Mouse (Mus musculus) kidney, postnatal 0 days (tissue): ENCODE measurements around the gene Ksr1. TPM values are rescaled to one million over a fixed set of nuclear protein-coding genes. Genes with fewer than 3 reads are reported as not detected.

ENCODE experiments used
- ATAC-seq: fragments of 200-750 bp; cut with Nextera tagmentation; replicated peaks from 2 replicates; pipeline ENCODE4 v1.8.0; 2017; ENCODE audit warnings: low read depth, moderate number of reproducible peaks, moderate TSS enrichment, moderate library complexity; ENCODE audit not compliant: low FRiP score
- DNase-seq: peaks from one replicate; pipeline ENCODE4 v3.0.0-alpha.2; 2016; ENCODE audit warnings: low spot score
- H3K27ac ChIP-seq: fragments of 300-500 bp; sonication (generic); 2 replicates; pipeline ENCODE4 v1.5.1; 2014; ENCODE audit warnings: mild to moderate bottlenecking
- H3K27me3 ChIP-seq: fragments of 300-500 bp; sonication (generic); 2 replicates; pipeline ENCODE4 v1.6.1; 2014; ENCODE audit warnings: low read length, mixed read lengths; ENCODE audit not compliant: insufficient read depth
- H3K36me3 ChIP-seq: fragments of 300-500 bp; sonication (generic); 2 replicates; pipeline ENCODE4 v1.6.1; 2014; ENCODE audit warnings: low read length, mixed read lengths; ENCODE audit not compliant: insufficient read depth
- H3K4me1 ChIP-seq: fragments of 300-500 bp; sonication (generic); replicated peaks from 2 replicates; pipeline ENCODE4 v1.6.1; 2014; ENCODE audit warnings: antibody characterized with exemption, low read length, mixed read lengths; ENCODE audit not compliant: insufficient read depth
- H3K4me2 ChIP-seq: fragments of 300-500 bp; sonication (generic); 2 replicates; pipeline ENCODE4 v1.6.1; 2014; ENCODE audit warnings: mild to moderate bottlenecking, low read length, moderate library complexity, mixed read lengths
- H3K4me3 ChIP-seq: fragments of 300-500 bp; sonication (generic); replicated peaks from 2 replicates; pipeline ENCODE4 v1.5.1; 2014; ENCODE audit warnings: low read depth, low read length
- H3K9ac ChIP-seq: fragments of 300-500 bp; sonication (generic); 2 replicates; pipeline ENCODE4 v1.6.1; 2014; ENCODE audit warnings: low read depth, low read length
- H3K9me3 ChIP-seq: fragments of 300-500 bp; sonication (generic); replicated peaks from 2 replicates; pipeline ENCODE4 v1.6.1; 2016; ENCODE audit warnings: low read length, inconsistent platforms, mixed read lengths
- CTCF ChIP-seq: IDR thresholded peaks from 2 replicates; pipeline ENCODE4 v1.5.1; 2016; ENCODE audit warnings: antibody characterized with exemption, low read depth, mild to moderate bottlenecking, moderate library complexity
- WGBS: fragments of 180-500 bp; shearing (Covaris S2); extraction: QIAGEN DNeasy Blood & Tissue Kit; methylation state at CpG from one replicate; pipeline ENCODE4 v1.1.7; 2014; 5-methylcytosine and 5-hydroxymethylcytosine counted together
- polyA plus RNA-seq: library from polyadenylated mRNA; unstranded; fragments of >200 nt; fragmentation: Nextera tagmentation; extraction: Ambion mirVana; gene quantifications from 2 replicates; pipeline ENCODE4 v1.2.1, GENCODE M21; 2015

The Ksr1 gene
- polyA plus RNA-seq, 1 experiment from 2014 or later = 1.8 TPM

- no peak for TF ChIP-seq CTCF
- H3K4me1 ChIP-seq = no peaks in the 10 kb centered on the region
- H3K36me3 ChIP-seq = no peaks in the 10 kb centered on the region
- no peak overlapping the region for H3K9ac ChIP-seq
- no peaks in the 10 kb centered on the region for H3K27me3 ChIP-seq
- H3K27ac ChIP-seq = no peak overlapping the region
- no peak overlapping the region for H3K4me3 ChIP-seq
- H3K4me2 ChIP-seq = no peak overlapping the region
- DNase-seq = no peak
- 79% methylated on average over 7 of the region's 7 CpGs for WGBS
- no peaks in the 10 kb centered on the region for H3K9me3 ChIP-seq
- ATAC-seq = no peak
These were observed 5.7 kb upstream of the Ksr1 start for GRCm38 (mm10) chr11:79151874-79152273.

GRCm38 (mm10) chr11:79150301-79150700 is 4.1 kb upstream of the Ksr1 start:
- Histone ChIP-seq H3K4me3 (no peak overlapping the region), H3K4me2 (no peak overlapping the region), H3K4me1 (no peaks in the 10 kb centered on the region), H3K36me3 (no peaks in the 10 kb centered on the region), H3K9ac (no peak overlapping the region), H3K27me3 (no peaks in the 10 kb centered on the region), H3K9me3 (no peaks in the 10 kb centered on the region), H3K27ac (no peak overlapping the region)
- WGBS = 59% methylated on average over 3 of the region's 3 CpGs
- TF ChIP-seq CTCF = no peak
- ATAC-seq = no peak
- DNase-seq = no peak

GRCm38 (mm10) chr11:79149295-79149694 is 3.1 kb upstream of the Ksr1 start:
- WGBS = 83% methylated on average over 4 of the region's 4 CpGs
- no peak overlapping the region for H3K27ac ChIP-seq
- TF ChIP-seq CTCF = no peak
- H3K27me3 ChIP-seq = no peaks in the 10 kb centered on the region
- no peaks in the 10 kb centered on the region for H3K9me3 ChIP-seq
- DNase-seq (no peak), ATAC-seq (no peak)
- H3K4me1 ChIP-seq = no peaks in the 10 kb centered on the region
- no peak overlapping the region for H3K4me2 ChIP-seq
- H3K9ac ChIP-seq = no peak overlapping the region
- no peak overlapping the region for H3K4me3 ChIP-seq
- no peaks in the 10 kb centered on the region for H3K36me3 ChIP-seq

GRCm38 (mm10) chr11:79148783-79149182 is 2.6 kb upstream of the Ksr1 start:
- Histone ChIP-seq H3K4me2 (no peak overlapping the region), H3K36me3 (no peaks in the 10 kb centered on the region), H3K4me3 (no peak overlapping the region), H3K9me3 (no peaks in the 10 kb centered on the region), H3K9ac (no peak overlapping the region), H3K27me3 (no peaks in the 10 kb centered on the region), H3K4me1 (no peaks in the 10 kb centered on the region), H3K27ac (no peak overlapping the region)
- WGBS = 86% methylated on average over 4 of the region's 4 CpGs
- ATAC-seq (no peak), DNase-seq (no peak)
- no peak for TF ChIP-seq CTCF

GRCm38 (mm10) chr11:79145283-79146265 is 633 bp downstream of the Ksr1 start:
- no peaks in the 10 kb centered on the region for H3K9me3 ChIP-seq
- H3K36me3 ChIP-seq = no peaks in the 10 kb centered on the region
- peak overlapping the region; percentile 92 for H3K9ac ChIP-seq
- H3K4me3 ChIP-seq = peak overlapping the region; percentile 96
- WGBS = 1% methylated on average over 58 of the region's 62 CpGs
- H3K27me3 ChIP-seq = no peaks in the 10 kb centered on the region
- DNase-seq = peak; percentile 57
- peak overlapping the region; percentile 93 for H3K27ac ChIP-seq
- TF ChIP-seq CTCF = no peak
- ATAC-seq = 0 out of 2 replicates have a peak, but pooled peaks have one; percentile 22
- H3K4me2 ChIP-seq = peak overlapping the region; percentile 86
- no peaks in the 10 kb centered on the region; the same call in 1 of the 2 replicates for H3K4me1 ChIP-seq

- TF ChIP-seq CTCF = no peak
- no peaks in the 10 kb centered on the region for H3K36me3 ChIP-seq
These were observed 1.5 kb downstream of the Ksr1 start for GRCm38 (mm10) chr11:79144741-79145140.

More at GRCm38 (mm10) chr11:79144741-79145140, 1.5 kb downstream of the Ksr1 start:
- no peak overlapping the region for H3K27ac ChIP-seq
- H3K4me1 ChIP-seq = no peaks in the 10 kb centered on the region; the same call in 1 of the 2 replicates
- no peak for DNase-seq
- H3K27me3 ChIP-seq = no peaks in the 10 kb centered on the region
- 52% methylated on average over 1 of the region's 1 CpGs for WGBS
- no peak for ATAC-seq
- H3K9ac ChIP-seq = no peak overlapping the region
- no peaks in the 10 kb centered on the region for H3K9me3 ChIP-seq
- H3K4me2 ChIP-seq = peak overlapping the region; percentile 86
- peak overlapping the region; percentile 96 for H3K4me3 ChIP-seq
